Comparison of ENCODE assay signal across 24 mouse cellular contexts in the genomic region with DNA sequence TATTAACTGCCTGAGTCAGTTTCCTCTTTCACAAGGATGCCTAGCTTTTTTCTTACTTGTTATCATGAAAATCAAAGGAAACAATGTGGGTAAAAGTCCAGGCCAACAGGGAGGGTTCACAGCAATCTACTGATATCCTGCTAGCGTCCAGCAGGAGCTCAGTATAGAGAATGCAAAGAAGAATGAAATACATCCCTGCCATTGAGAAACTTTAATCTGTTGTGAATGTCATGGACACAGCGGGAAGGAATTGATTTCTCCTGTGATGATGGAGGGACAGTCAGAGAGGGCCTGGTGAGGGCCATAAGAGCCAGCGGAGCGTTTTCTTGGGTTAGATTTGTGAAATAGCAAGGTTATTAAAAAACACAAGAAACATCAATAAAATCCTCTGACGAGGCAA. TPM values are rescaled to one million over a fixed set of nuclear protein-coding genes. Genes with fewer than 3 reads are reported as not detected.
DNase-seq lines count a peak whose midpoint lies in the region; ATAC-seq lines count a peak whose summit lies in the region.
"Had no signal": no experiment of that assay in that cellular context is flagged by ENCODE, and none has a peak within 500 bp of the region (broad histone marks: within the 10 kb centered on the region; RNA-seq: fewer than 3 reads in every experiment).

No protein-coding gene starts in this region.

- H3K27me3 ChIP-seq in forebrain, embryonic 14.5 days (replicated peaks; ENCODE audit: control insufficient read depth, insufficient read depth, low read length), result no peaks in the 10 kb centered on the region
- peaks cover 23% of the 10 kb centered on the region; the same call in 1 of the 2 replicates for H3K27me3 ChIP-seq in forebrain, embryonic 10.5 days (ENCODE audit: poor library complexity, severe bottlenecking)
- H3K27me3 ChIP-seq in midbrain, embryonic 15.5 days (replicated peaks), result no peaks in the 10 kb centered on the region
- no peaks in the 10 kb centered on the region for H3K27me3 ChIP-seq in midbrain, embryonic 10.5 days (ENCODE audit: low read depth, poor library complexity, severe bottlenecking)
- H3K27me3 ChIP-seq: CH12.LX; embryonic facial prominence, embryonic 15.5 days; hindbrain, embryonic 12.5 days; Patski had no signal

- peak; percentile 42; the same call in 1 of the 2 replicates for ATAC-seq in forebrain, embryonic 14.5 days
- ATAC-seq in midbrain, embryonic 15.5 days (replicated peaks), result peak; percentile 79
- no peak for ATAC-seq in erythroid progenitor cell, adult 5-6 weeks (replicated peaks; ENCODE audit: low FRiP score, poor library complexity, severe bottlenecking)
- ATAC-seq: activated CD4-positive, CD25-positive, alpha-beta regulatory T cell, adult 4 months; hindbrain, postnatal 0 days; Patski had no signal

- H3K27ac ChIP-seq in forebrain, embryonic 14.5 days (ENCODE audit: low read depth, low read length), result no peak overlapping the region
- no peak overlapping the region for H3K27ac ChIP-seq in forebrain, embryonic 10.5 days
- no peak overlapping the region for H3K27ac ChIP-seq in midbrain, embryonic 15.5 days
- no peak overlapping the region for H3K27ac ChIP-seq in midbrain, embryonic 10.5 days (replicated peaks)
- H3K27ac ChIP-seq: embryonic facial prominence, embryonic 15.5 days; forebrain, embryonic 12.5 days; hindbrain, embryonic 12.5 days; hindbrain, postnatal 0 days had no signal

- H3K4me3 ChIP-seq in forebrain, embryonic 14.5 days (ENCODE audit: low read depth, low read length), result no peak overlapping the region
- no peak overlapping the region for H3K4me3 ChIP-seq in forebrain, embryonic 10.5 days
- H3K4me3 ChIP-seq in midbrain, embryonic 15.5 days, result no peak overlapping the region
- H3K4me3 ChIP-seq in midbrain, embryonic 10.5 days, result no peak overlapping the region
- H3K4me3 ChIP-seq: embryonic facial prominence, embryonic 15.5 days; erythroblast, embryonic 14.5 days; forebrain, embryonic 12.5 days; hindbrain, embryonic 12.5 days had no signal

- H3K36me3 ChIP-seq in forebrain, embryonic 14.5 days (ENCODE audit: control insufficient read depth, insufficient read depth, low read length), result no peaks in the 10 kb centered on the region
- no peaks in the 10 kb centered on the region for H3K36me3 ChIP-seq in forebrain, embryonic 10.5 days (replicated peaks)
- no peaks in the 10 kb centered on the region for H3K36me3 ChIP-seq in midbrain, embryonic 15.5 days (replicated peaks)
- H3K36me3 ChIP-seq in midbrain, embryonic 10.5 days, result no peaks in the 10 kb centered on the region
- H3K36me3 ChIP-seq: embryonic facial prominence, embryonic 15.5 days; forebrain, embryonic 12.5 days; hindbrain, embryonic 12.5 days had no signal

- peak; percentile 25 for DNase-seq in forebrain, embryonic 14.5 days (ENCODE audit: low spot score)
- no peak for DNase-seq in forebrain, embryonic 10.5 days (ENCODE audit: extremely low spot score, low spot score)
- no peak for DNase-seq in midbrain, embryonic 10.5 days (ENCODE audit: low spot score)
- DNase-seq in mesoderm, embryonic 11.5 days (ENCODE audit: low read depth, low spot score), result peak; percentile 12
- DNase-seq in thymus, postnatal 4 days, result no peak
- DNase-seq in urinary bladder, postnatal 25 days (ENCODE audit: low spot score), result no peak
- DNase-seq: adrenal gland, adult 2 months; adrenal gland, postnatal 25 days; cerebellum, adult 2 months; cerebellum, postnatal 14 days; embryo, embryonic 11 days; gastrocnemius, postnatal 36 days; heart, adult 11 months; heart, postnatal 4 days had no signal

- H3K4me2 ChIP-seq in forebrain, embryonic 14.5 days (ENCODE audit: low read length), result no peak overlapping the region
- H3K4me2 ChIP-seq in midbrain, embryonic 15.5 days, result no peak overlapping the region
- H3K4me2 ChIP-seq: embryonic facial prominence, embryonic 15.5 days; forebrain, embryonic 12.5 days; hindbrain, embryonic 12.5 days had no signal

- no peak overlapping the region for H3K9ac ChIP-seq in forebrain, embryonic 14.5 days (ENCODE audit: low read length)
- H3K9ac ChIP-seq in midbrain, embryonic 15.5 days, result no peak overlapping the region
- H3K9ac ChIP-seq: embryonic facial prominence, embryonic 15.5 days; forebrain, embryonic 12.5 days; hindbrain, embryonic 12.5 days had no signal

- H3K9me3 ChIP-seq in forebrain, embryonic 14.5 days (replicated peaks; ENCODE audit: control insufficient read depth, low read length), result no peaks in the 10 kb centered on the region
- H3K9me3 ChIP-seq in forebrain, embryonic 10.5 days, result no peaks in the 10 kb centered on the region
- H3K9me3 ChIP-seq in midbrain, embryonic 15.5 days, result no peaks in the 10 kb centered on the region
- no peaks in the 10 kb centered on the region for H3K9me3 ChIP-seq in midbrain, embryonic 10.5 days (replicated peaks)
- H3K9me3 ChIP-seq: embryonic facial prominence, embryonic 15.5 days; forebrain, embryonic 12.5 days; hindbrain, embryonic 12.5 days had no signal

- 66% methylated on average over 5 of the region's 5 CpGs for WGBS in forebrain, embryonic 14.5 days
- WGBS in forebrain, embryonic 10.5 days, result 72% methylated on average over 5 of the region's 5 CpGs
- 48% methylated on average over 5 of the region's 5 CpGs for WGBS in midbrain, embryonic 15.5 days
- WGBS in midbrain, embryonic 10.5 days, result 69% methylated on average over 5 of the region's 5 CpGs

- no peaks in the 10 kb centered on the region for H3K4me1 ChIP-seq in forebrain, embryonic 14.5 days (ENCODE audit: control insufficient read depth, insufficient read depth, low read length)
- 0 out of 2 replicates have a peak, but pooled peaks cover 5% of the 10 kb centered on the region for H3K4me1 ChIP-seq in forebrain, embryonic 10.5 days
- H3K4me1 ChIP-seq in midbrain, embryonic 15.5 days, result no peaks in the 10 kb centered on the region
- peaks cover under 1% of the 10 kb centered on the region; the same call in 1 of the 2 replicates for H3K4me1 ChIP-seq in midbrain, embryonic 10.5 days
- H3K4me1 ChIP-seq: embryonic facial prominence, embryonic 15.5 days; forebrain, embryonic 12.5 days; hindbrain, embryonic 12.5 days had no signal

RNA-seq across cellular contexts. Expression of gene Pde3a, which starts 60.0 kb away (rescaled TPM):
- 0.88 and 0.98 TPM in 2 replicates for polyA plus RNA-seq in forebrain, embryonic 14.5 days (2014; fragmentation: Nextera tagmentation; extraction: Ambion mirVana)
- polyA plus RNA-seq in forebrain, embryonic 10.5 days (2016; fragmentation: Nextera tagmentation; extraction: Ambion mirVana), result 1.1 and 1.3 TPM in 2 replicates
- 2.5 and 2.9 TPM in 2 replicates for polyA plus RNA-seq in midbrain, embryonic 15.5 days (2015; fragmentation: Nextera tagmentation; extraction: Ambion mirVana)
- 0.63 and 1.3 TPM in 2 replicates for polyA plus RNA-seq in midbrain, embryonic 10.5 days (2016; fragmentation: Nextera tagmentation; extraction: Ambion mirVana)
- not detected in 2 replicates for total RNA-seq in erythroid progenitor cell, adult 5-6 weeks (2015; ENCODE audit: low replicate concordance)
- not detected in 2 replicates for total RNA-seq in erythroid progenitor cell, adult 5-6 weeks (2017; ENCODE audit: low replicate concordance)
- polyA plus RNA-seq: erythroblast, embryonic 14.5 days had no signal

Comparison
In these comparisons a context has a peak if more than half of its experiments do, and no peak if none do; other contexts are left out.
1. DNase-seq: peak in forebrain, embryonic 14.5 days (single experiment) and mesoderm, embryonic 11.5 days (single experiment); none in forebrain, embryonic 10.5 days (single experiment), midbrain, embryonic 10.5 days (single experiment), thymus, postnatal 4 days (single experiment) and urinary bladder, postnatal 25 days (single experiment).